Mouse (Mus musculus) lung, embryonic 14.5 days (tissue): ENCODE measurements at regions not wholly inside any gene's neighbourhood (a gene's known extent, or its start where the extent isn't known, plus 50 kb on each side); places are given as distances from the start of the nearest gene placed in this dataset.

Experiments used
- ATAC-seq: fragments of 200-750 bp; cut with Nextera tagmentation; 2 replicates; pipeline ENCODE4 v1.8.0; 2017; ENCODE audit warnings: mild to moderate bottlenecking, moderate TSS enrichment, moderate library complexity; ENCODE audit not compliant: insufficient read depth
- DNase-seq: peaks from one replicate; pipeline ENCODE4 v3.0.0-alpha.2; 2015
- H3K27ac ChIP-seq: fragments of 300-500 bp; sonication (generic); 2 replicates; pipeline ENCODE4 v1.5.1; 2014; ENCODE audit warnings: low read depth, mild to moderate bottlenecking, moderate library complexity
- H3K27me3 ChIP-seq: fragments of 300-500 bp; sonication (generic); 2 replicates; pipeline ENCODE4 v1.6.1; 2014; ENCODE audit warnings: low read length, control low read depth; ENCODE audit not compliant: insufficient read depth
- H3K36me3 ChIP-seq: fragments of 300-500 bp; sonication (generic); 2 replicates; pipeline ENCODE4 v1.6.1; 2014; ENCODE audit warnings: control low read depth; ENCODE audit not compliant: insufficient read depth
- H3K4me1 ChIP-seq: fragments of 300-500 bp; sonication (generic); 2 replicates; pipeline ENCODE4 v1.6.1; 2014; ENCODE audit warnings: antibody characterized with exemption, control low read depth; ENCODE audit not compliant: insufficient read depth
- H3K4me2 ChIP-seq: fragments of 300-500 bp; sonication (generic); 2 replicates; pipeline ENCODE4 v1.6.1; 2014; ENCODE audit warnings: mild to moderate bottlenecking
- H3K4me3 ChIP-seq: fragments of 300-500 bp; sonication (generic); 2 replicates; pipeline ENCODE4 v1.5.1; 2014; ENCODE audit warnings: low read depth, low read length
- H3K9ac ChIP-seq: fragments of 300-500 bp; sonication (generic); 2 replicates; pipeline ENCODE4 v1.6.1; 2014
- H3K9me3 ChIP-seq: fragments of 300-500 bp; sonication (generic); 2 replicates; pipeline ENCODE4 v1.6.1; 2016; ENCODE audit warnings: low read depth, low read length, control low read depth
- CTCF ChIP-seq: IDR thresholded peaks from 2 replicates; pipeline ENCODE4 v1.5.1; 2016; ENCODE audit warnings: antibody characterized with exemption, low read depth
- WGBS: fragments of 180-500 bp; shearing (Covaris S2); extraction: QIAGEN DNeasy Blood & Tissue Kit; methylation state at CpG from one replicate; pipeline ENCODE4 v1.1.7; 2014; 5-methylcytosine and 5-hydroxymethylcytosine counted together

GRCm38 (mm10) chr4:4987491-4987890, 194.3 kb upstream of the Impad1 start:
- whole genome bisulfite sequencing = 71% methylated on average over 4 of the region's 4 CpGs

GRCm38 (mm10) chr4:4983474-4984194, 190.5 kb upstream of the Impad1 start:
- H3K9me3 ChIP-seq = no peaks in the 10 kb centered on the region
- no peak overlapping the region for H3K4me3 ChIP-seq
- no peak overlapping the region for H3K9ac ChIP-seq
- no peak for TF ChIP-seq CTCF
- H3K36me3 ChIP-seq = no peaks in the 10 kb centered on the region
- no peak overlapping the region for H3K4me2 ChIP-seq
- H3K4me1 ChIP-seq = no peaks in the 10 kb centered on the region
- DNase-seq (no peak), ATAC-seq (no peak)
- H3K27me3 ChIP-seq = no peaks in the 10 kb centered on the region
- no peak overlapping the region for H3K27ac ChIP-seq
- 58% methylated on average over 1 of the region's 1 CpGs for WGBS

More at GRCm38 (mm10) chr4:4987491-4987890, 194.3 kb upstream of the Impad1 start:
- H3K36me3 ChIP-seq = no peaks in the 10 kb centered on the region
- no peak for TF ChIP-seq CTCF
- H3K4me3 ChIP-seq = no peak overlapping the region
- no peak overlapping the region for H3K27ac ChIP-seq
- no peaks in the 10 kb centered on the region for H3K4me1 ChIP-seq
- H3K9ac ChIP-seq = no peak overlapping the region
- ATAC-seq (no peak), DNase-seq (no peak)
- H3K27me3 ChIP-seq = no peaks in the 10 kb centered on the region
- H3K4me2 ChIP-seq = no peak overlapping the region
- H3K9me3 ChIP-seq = no peaks in the 10 kb centered on the region

GRCm38 (mm10) chr4:4971800-4972319, 178.7 kb upstream of the Impad1 start:
- peak; percentile 78 for ATAC-seq
- no peak for TF ChIP-seq CTCF

DNA sequence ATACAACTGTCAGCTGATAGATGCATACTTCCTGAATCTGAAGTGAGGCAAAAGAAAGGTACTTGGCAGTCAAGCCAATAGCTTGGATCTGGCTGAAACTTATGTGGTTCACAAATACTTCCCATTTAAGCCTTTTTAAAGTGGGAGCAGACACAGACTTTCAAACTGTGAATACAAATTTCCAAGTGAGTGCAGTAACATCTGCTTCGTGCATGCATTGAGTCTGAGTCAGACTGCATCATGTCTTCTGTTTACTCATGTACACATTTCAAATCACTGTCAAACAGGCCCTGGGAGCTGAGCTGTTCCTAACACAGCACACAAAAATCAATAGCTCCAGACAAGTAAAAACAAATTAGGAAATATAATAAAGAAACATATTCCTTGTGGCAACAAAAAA, 155.8 kb upstream of the Impad1 start:
- Histone ChIP-seq H3K9me3 (no peaks in the 10 kb centered on the region), H3K27ac (no peak overlapping the region), H3K36me3 (no peaks in the 10 kb centered on the region), H3K4me2 (no peak overlapping the region), H3K4me3 (no peak overlapping the region), H3K4me1 (no peaks in the 10 kb centered on the region), H3K27me3 (no peaks in the 10 kb centered on the region), H3K9ac (no peak overlapping the region)
- 51% methylated on average over 1 of the region's 1 CpGs for WGBS
- no peak for ATAC-seq
- DNase-seq = no peak
- no peak for TF ChIP-seq CTCF

More at GRCm38 (mm10) chr4:4971800-4972319, 178.7 kb upstream of the Impad1 start:
- H3K9me3 ChIP-seq = no peaks in the 10 kb centered on the region
- H3K36me3 ChIP-seq = no peaks in the 10 kb centered on the region
- 45% methylated on average over 2 of the region's 2 CpGs for WGBS
- no peaks in the 10 kb centered on the region for H3K4me1 ChIP-seq
- H3K9ac ChIP-seq = no peak overlapping the region
- peak; percentile 63 for DNase-seq
- no peak overlapping the region for H3K4me2 ChIP-seq
- H3K27ac ChIP-seq = no peak overlapping the region
- no peak overlapping the region for H3K4me3 ChIP-seq
- no peaks in the 10 kb centered on the region for H3K27me3 ChIP-seq

DNA sequence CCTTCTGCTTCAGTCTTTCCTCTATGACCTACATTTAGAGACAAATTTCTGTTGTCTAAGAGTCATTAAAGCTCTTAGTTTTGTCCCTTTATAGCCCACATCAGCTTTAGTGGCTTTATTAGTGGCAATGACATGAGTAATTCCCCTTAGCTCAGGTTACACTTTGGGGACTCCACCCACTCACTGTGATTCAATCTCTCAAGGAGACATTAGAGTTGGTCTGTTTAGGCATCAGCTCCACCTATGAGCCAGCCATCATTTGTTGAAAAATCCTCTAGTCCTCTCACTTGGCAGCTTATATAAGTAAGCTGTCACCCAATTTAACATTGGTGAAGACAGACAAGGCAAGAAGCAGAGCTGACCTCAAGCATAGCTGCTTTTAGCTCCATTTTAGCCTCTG, 151.3 kb upstream of the Impad1 start:
- DNase-seq = peak; percentile 51
- no peaks in the 10 kb centered on the region for H3K9me3 ChIP-seq
- ATAC-seq = peak; percentile 56; the same call in 1 of the 2 replicates
- no peak overlapping the region for H3K27ac ChIP-seq
- H3K4me3 ChIP-seq = no peak overlapping the region
- no peaks in the 10 kb centered on the region for H3K36me3 ChIP-seq
- no peaks in the 10 kb centered on the region for H3K27me3 ChIP-seq
- H3K4me2 ChIP-seq = no peak overlapping the region
- TF ChIP-seq CTCF = no peak
- H3K4me1 ChIP-seq = no peaks in the 10 kb centered on the region
- H3K9ac ChIP-seq = no peak overlapping the region

GRCm38 (mm10) chr4:4925741-4926140, 132.6 kb upstream of the Impad1 start:
- Histone ChIP-seq H3K27ac (no peak overlapping the region), H3K9ac (no peak overlapping the region), H3K4me3 (no peak overlapping the region), H3K4me1 (no peaks in the 10 kb centered on the region), H3K4me2 (no peak overlapping the region), H3K36me3 (no peaks in the 10 kb centered on the region), H3K9me3 (no peaks in the 10 kb centered on the region), H3K27me3 (no peaks in the 10 kb centered on the region)
- ATAC-seq (no peak), DNase-seq (no peak)
- TF ChIP-seq CTCF = no peak

GRCm38 (mm10) chr4:4920256-4920655, 127.1 kb upstream of the Impad1 start:
- no peak overlapping the region for H3K9ac ChIP-seq
- no peaks in the 10 kb centered on the region for H3K4me1 ChIP-seq
- H3K4me2 ChIP-seq = no peak overlapping the region
- DNase-seq (no peak), ATAC-seq (no peak)
- WGBS = 83% methylated on average over 1 of the region's 1 CpGs
- no peak overlapping the region for H3K27ac ChIP-seq
- no peak overlapping the region for H3K4me3 ChIP-seq
- no peaks in the 10 kb centered on the region for H3K27me3 ChIP-seq
- H3K36me3 ChIP-seq = no peaks in the 10 kb centered on the region
- TF ChIP-seq CTCF = no peak
- no peaks in the 10 kb centered on the region; the same call in 1 of the 2 replicates for H3K9me3 ChIP-seq
